Mouse (Mus musculus): ENCODE results near the gene Dab1.

DNA sequence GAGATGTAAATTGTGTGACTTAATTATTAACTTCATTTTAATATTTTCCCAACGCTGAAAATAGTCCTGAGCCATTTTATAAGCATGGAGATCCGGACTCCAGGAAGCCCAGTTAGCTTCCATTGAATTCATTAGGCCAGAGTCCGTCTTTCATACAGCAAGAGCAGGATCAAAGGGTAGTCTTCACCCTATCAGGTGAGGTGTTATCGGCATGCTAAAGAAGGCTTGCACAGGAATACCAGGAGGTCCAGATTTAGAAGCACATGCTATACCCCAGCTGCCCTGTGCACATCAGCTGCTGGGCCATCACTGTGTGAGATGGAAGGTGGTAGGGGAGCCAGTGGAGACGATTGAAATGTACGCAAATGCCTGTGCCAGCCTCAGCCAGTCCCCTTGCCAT is 1096.7 kb downstream of the Dab1 start:
- no peak for TF ChIP-seq CTCF (IDR thresholded peaks at IDR 0.05; ENCODE audit: borderline replicate concordance, insufficient read depth, low read depth, low read length)
- no peak for TF ChIP-seq POLR2A (IDR thresholded peaks at IDR 0.05; ENCODE audit: borderline replicate concordance, insufficient read depth, low read length)
